Mouse (Mus musculus) layer of hippocampus, postnatal 36 days (tissue): ENCODE measurements around the gene Ccl7. TPM values are rescaled to one million over a fixed set of nuclear protein-coding genes. Genes with fewer than 3 reads are reported as not detected.

Source experiments
- DNase-seq, 2 experiments: peaks; one replicate each; pipeline ENCODE4 v3.0.0; 2022
- total RNA-seq, 2 experiments: library from RNA; stranded (reverse); gene quantifications; 2 replicates each; pipeline ENCODE4 v1.2.3; 2021

Gene Ccl7
- total RNA-seq, 2 experiments from 2014 or later, result not detected

GRCm38 (mm10) chr11:82035356-82035755, 10.2 kb upstream of the Ccl7 start, which contains the start of gene Ccl2:
TSS of gene Ccl2 (plus strand) at chr11:82035571.
- DNase-seq, result peak; percentile 42 to 50

- DNase-seq, result no peak
Measured at GRCm38 (mm10) chr11:82035857-82036256, 9.7 kb upstream of the Ccl7 start.

GRCm38 (mm10) chr11:82038535-82038934, 7.0 kb upstream of the Ccl7 start, which contains the start of gene Gm17268:
TSS of gene Gm17268 (minus strand) at chr11:82038562.
- DNase-seq, result no peak

- no peak for DNase-seq
Measured at GRCm38 (mm10) chr11:82039132-82039660, 6.3 kb upstream of the Ccl7 start.

GRCm38 (mm10) chr11:82041671-82042080, 3.8 kb upstream of the Ccl7 start:
- DNase-seq, result no peak

GRCm38 (mm10) chr11:82047746-82048415, 2.4 kb downstream of the Ccl7 start:
- peak in 1 of 2 experiments; percentile 15 for DNase-seq

GRCm38 (mm10) chr11:82053849-82054248, 8.3 kb downstream of the Ccl7 start:
- no peak for DNase-seq

- DNase-seq, result peak; percentile 8 to 18
Measured at GRCm38 (mm10) chr11:82057646-82058045, 12.1 kb downstream of the Ccl7 start, which contains the start of gene Ccl11. TSS of gene Ccl11 (plus strand) at chr11:82057823.

- no peak for DNase-seq
Measured at GRCm38 (mm10) chr11:82062226-82062625, 16.7 kb downstream of the Ccl7 start.

- no peak for DNase-seq
Measured at GRCm38 (mm10) chr11:82063454-82063853, 17.9 kb downstream of the Ccl7 start.

- no peak for DNase-seq
Measured at GRCm38 (mm10) chr11:82066953-82067571, 21.6 kb downstream of the Ccl7 start.

GRCm38 (mm10) chr11:82071076-82071475, 25.6 kb downstream of the Ccl7 start:
- no peak for DNase-seq

GRCm38 (mm10) chr11:82072374-82072773, 26.9 kb downstream of the Ccl7 start:
- DNase-seq, result no peak

- no peak for DNase-seq
Measured at GRCm38 (mm10) chr11:82072984-82073383, 27.5 kb downstream of the Ccl7 start.

GRCm38 (mm10) chr11:82073686-82074085, 28.2 kb downstream of the Ccl7 start:
- no peak for DNase-seq

GRCm38 (mm10) chr11:82077031-82077430, 31.5 kb downstream of the Ccl7 start:
- no peak for DNase-seq

GRCm38 (mm10) chr11:82078136-82078730, 32.7 kb downstream of the Ccl7 start:
- no peak for DNase-seq

GRCm38 (mm10) chr11:82080865-82081264, 35.4 kb downstream of the Ccl7 start:
- no peak for DNase-seq

GRCm38 (mm10) chr11:82084360-82084759, 38.8 kb downstream of the Ccl7 start:
- DNase-seq, result no peak
